Mouse (Mus musculus) lung, embryonic 16.5 days (tissue): Measurements from ENCODE around the gene Kif1c. TPM values are rescaled to one million over a fixed set of nuclear protein-coding genes. Genes with fewer than 3 reads are reported as not detected.

Experiments used
- ATAC-seq: fragments of 200-750 bp; cut with Nextera tagmentation; 2 replicates; pipeline ENCODE4 v1.8.0; 2017; ENCODE audit warnings: low read depth, mild to moderate bottlenecking, moderate library complexity
- H3K27ac ChIP-seq: fragments of 300-500 bp; sonication (generic); 2 replicates; pipeline ENCODE4 v1.5.1; 2014; ENCODE audit warnings: mild to moderate bottlenecking, control low read depth, low read length
- H3K27me3 ChIP-seq: fragments of 300-500 bp; sonication (generic); 2 replicates; pipeline ENCODE4 v1.6.1; 2014; ENCODE audit warnings: low read depth, low read length, mixed read lengths; ENCODE audit not compliant: control insufficient read depth, insufficient read depth
- H3K36me3 ChIP-seq: fragments of 300-500 bp; sonication (generic); 2 replicates; pipeline ENCODE4 v1.6.1; 2014; ENCODE audit warnings: low read length; ENCODE audit not compliant: control insufficient read depth, insufficient read depth
- H3K4me1 ChIP-seq: fragments of 300-500 bp; sonication (generic); replicated peaks from 2 replicates; pipeline ENCODE4 v1.6.1; 2014; ENCODE audit warnings: low read length, mixed read lengths; ENCODE audit not compliant: control insufficient read depth, insufficient read depth
- H3K4me2 ChIP-seq: fragments of 300-500 bp; sonication (generic); 2 replicates; pipeline ENCODE4 v1.6.1; 2014; ENCODE audit warnings: low read depth, low read length, control low read depth
- H3K4me3 ChIP-seq: fragments of 300-500 bp; sonication (generic); 2 replicates; pipeline ENCODE4 v1.5.1; 2014; ENCODE audit warnings: mild to moderate bottlenecking, low read length, control low read depth
- H3K9ac ChIP-seq: fragments of 300-500 bp; sonication (generic); 2 replicates; pipeline ENCODE4 v1.6.1; 2014; ENCODE audit warnings: low read length, control low read depth
- H3K9me3 ChIP-seq: fragments of 300-500 bp; sonication (generic); 2 replicates; pipeline ENCODE4 v1.6.1; 2016; ENCODE audit warnings: low read length; ENCODE audit not compliant: control insufficient read depth
- WGBS: fragments of 180-500 bp; shearing (Covaris S2); extraction: QIAGEN DNeasy Blood & Tissue Kit; methylation state at CpG from one replicate; pipeline ENCODE4 v1.1.7; 2014; 5-methylcytosine and 5-hydroxymethylcytosine counted together
- polyA plus RNA-seq: library from polyadenylated mRNA; unstranded; fragments of >200 nt; fragmentation: Nextera tagmentation; extraction: Ambion mirVana; gene quantifications from 2 replicates; pipeline ENCODE4 v1.2.1, GENCODE M21; 2015

Gene Kif1c
- polyA plus RNA-seq, 1 experiment from 2014 or later = 3.4 TPM

- no peak overlapping the region for H3K9ac ChIP-seq
- no peak overlapping the region for H3K4me2 ChIP-seq
- H3K36me3 ChIP-seq = peaks cover 63% of the 10 kb centered on the region
- no peaks in the 10 kb centered on the region for H3K27me3 ChIP-seq
- no peak overlapping the region for H3K4me3 ChIP-seq
- no peaks in the 10 kb centered on the region for H3K9me3 ChIP-seq
- no peaks in the 10 kb centered on the region for H3K4me1 ChIP-seq
- 87% methylated on average over 3 of the region's 3 CpGs for WGBS
- no peak overlapping the region for H3K27ac ChIP-seq
- ATAC-seq = no peak
Measured at GRCm38 (mm10) chr11:70721072-70721471, 20.7 kb downstream of the Kif1c start.

- 95% methylated on average over 9 of the region's 9 CpGs for WGBS
- H3K9ac ChIP-seq = no peak overlapping the region
- H3K4me1 ChIP-seq = no peaks in the 10 kb centered on the region
- no peak for ATAC-seq
- H3K36me3 ChIP-seq = peaks cover 62% of the 10 kb centered on the region
- no peaks in the 10 kb centered on the region for H3K9me3 ChIP-seq
- H3K27ac ChIP-seq = no peak overlapping the region
- no peaks in the 10 kb centered on the region for H3K27me3 ChIP-seq
- H3K4me3 ChIP-seq = no peak overlapping the region
- H3K4me2 ChIP-seq = no peak overlapping the region
Measured at GRCm38 (mm10) chr11:70724706-70725105, 24.4 kb downstream of the Kif1c start.

GRCm38 (mm10) chr11:70726585-70726984, 26.2 kb downstream of the Kif1c start:
- no peak overlapping the region for H3K9ac ChIP-seq
- H3K4me1 ChIP-seq = no peaks in the 10 kb centered on the region
- WGBS = 92% methylated on average over 2 of the region's 2 CpGs
- H3K4me3 ChIP-seq = no peak overlapping the region
- no peak overlapping the region for H3K27ac ChIP-seq
- H3K27me3 ChIP-seq = no peaks in the 10 kb centered on the region
- no peak for ATAC-seq
- H3K36me3 ChIP-seq = peaks cover 45% of the 10 kb centered on the region
- no peak overlapping the region for H3K4me2 ChIP-seq
- no peaks in the 10 kb centered on the region for H3K9me3 ChIP-seq

- Histone ChIP-seq H3K27me3 (no peaks in the 10 kb centered on the region), H3K27ac (no peak overlapping the region), H3K9ac (no peak overlapping the region), H3K4me3 (no peak overlapping the region), H3K36me3 (peaks cover 41% of the 10 kb centered on the region), H3K4me1 (no peaks in the 10 kb centered on the region), H3K9me3 (no peaks in the 10 kb centered on the region), H3K4me2 (no peak overlapping the region)
- WGBS = 68% methylated on average over 5 of the region's 5 CpGs
- ATAC-seq = no peak
Measured at GRCm38 (mm10) chr11:70727385-70727784, 27.0 kb downstream of the Kif1c start.

- H3K9ac ChIP-seq = no peak overlapping the region
- no peak overlapping the region for H3K4me3 ChIP-seq
- WGBS = 74% methylated on average over 9 of the region's 9 CpGs
- no peaks in the 10 kb centered on the region for H3K4me1 ChIP-seq
- no peak for ATAC-seq
- H3K9me3 ChIP-seq = no peaks in the 10 kb centered on the region
- H3K27me3 ChIP-seq = no peaks in the 10 kb centered on the region
- H3K4me2 ChIP-seq = no peak overlapping the region
- no peak overlapping the region for H3K27ac ChIP-seq
- H3K36me3 ChIP-seq = peaks cover 23% of the 10 kb centered on the region
Measured at GRCm38 (mm10) chr11:70730427-70731038, 30.2 kb downstream of the Kif1c start.

GRCm38 (mm10) chr11:70731178-70731577, 30.8 kb downstream of the Kif1c start:
- ATAC-seq = no peak
- H3K27me3 ChIP-seq = no peaks in the 10 kb centered on the region
- no peak overlapping the region for H3K27ac ChIP-seq
- H3K4me3 ChIP-seq = no peak overlapping the region
- H3K4me2 ChIP-seq = no peak overlapping the region
- H3K9me3 ChIP-seq = no peaks in the 10 kb centered on the region
- WGBS = 54% methylated on average over 5 of the region's 5 CpGs
- H3K36me3 ChIP-seq = peaks cover 23% of the 10 kb centered on the region
- H3K4me1 ChIP-seq = no peaks in the 10 kb centered on the region
- no peak overlapping the region for H3K9ac ChIP-seq

- Histone ChIP-seq H3K4me3 (no peak overlapping the region), H3K27me3 (no peaks in the 10 kb centered on the region), H3K4me2 (no peak overlapping the region), H3K9ac (no peak overlapping the region), H3K4me1 (no peaks in the 10 kb centered on the region), H3K36me3 (peaks cover 7% of the 10 kb centered on the region; the same call in 1 of the 2 replicates), H3K9me3 (no peaks in the 10 kb centered on the region), H3K27ac (no peak overlapping the region)
- 54% methylated on average over 5 of the region's 5 CpGs for whole genome bisulfite sequencing
- no peak for ATAC-seq
Measured at GRCm38 (mm10) chr11:70733256-70733655, 32.9 kb downstream of the Kif1c start.

GRCm38 (mm10) chr11:70737749-70738148, 37.4 kb downstream of the Kif1c start:
- H3K9ac ChIP-seq = no peak overlapping the region
- H3K36me3 ChIP-seq = no peaks in the 10 kb centered on the region
- ATAC-seq = no peak
- H3K4me1 ChIP-seq = no peaks in the 10 kb centered on the region
- no peak overlapping the region for H3K4me2 ChIP-seq
- no peak overlapping the region for H3K4me3 ChIP-seq
- 46% methylated on average over 5 of the region's 5 CpGs for WGBS
- H3K27ac ChIP-seq = no peak overlapping the region
- no peaks in the 10 kb centered on the region for H3K27me3 ChIP-seq
- H3K9me3 ChIP-seq = no peaks in the 10 kb centered on the region

- no peaks in the 10 kb centered on the region for H3K27me3 ChIP-seq
- 77% methylated on average over 3 of the region's 3 CpGs for WGBS
- H3K4me2 ChIP-seq = no peak overlapping the region
- H3K4me1 ChIP-seq = no peaks in the 10 kb centered on the region
- no peak overlapping the region for H3K27ac ChIP-seq
- H3K36me3 ChIP-seq = no peaks in the 10 kb centered on the region
- no peak for ATAC-seq
- H3K9me3 ChIP-seq = no peaks in the 10 kb centered on the region
- H3K4me3 ChIP-seq = no peak overlapping the region
- H3K9ac ChIP-seq = no peak overlapping the region
Measured at GRCm38 (mm10) chr11:70741603-70742002, 41.3 kb downstream of the Kif1c start.

- Histone ChIP-seq H3K9ac (no peak overlapping the region), H3K4me2 (no peak overlapping the region), H3K4me3 (no peak overlapping the region), H3K9me3 (no peaks in the 10 kb centered on the region), H3K27ac (no peak overlapping the region), H3K4me1 (no peaks in the 10 kb centered on the region), H3K36me3 (no peaks in the 10 kb centered on the region), H3K27me3 (no peaks in the 10 kb centered on the region)
- no peak for ATAC-seq
- 82% methylated on average over 7 of the region's 7 CpGs for WGBS
Measured at GRCm38 (mm10) chr11:70742117-70742516, 41.8 kb downstream of the Kif1c start.
